Mouse (Mus musculus): ENCODE data around the gene Dnaaf1. TPM values are rescaled to one million over a fixed set of nuclear protein-coding genes. Genes with fewer than 3 reads are reported as not detected.

Gene Dnaaf1
- total and polyA plus RNA-seq, 3 experiments = 0.19 to 0.54 TPM; not detected in 1

DNA sequence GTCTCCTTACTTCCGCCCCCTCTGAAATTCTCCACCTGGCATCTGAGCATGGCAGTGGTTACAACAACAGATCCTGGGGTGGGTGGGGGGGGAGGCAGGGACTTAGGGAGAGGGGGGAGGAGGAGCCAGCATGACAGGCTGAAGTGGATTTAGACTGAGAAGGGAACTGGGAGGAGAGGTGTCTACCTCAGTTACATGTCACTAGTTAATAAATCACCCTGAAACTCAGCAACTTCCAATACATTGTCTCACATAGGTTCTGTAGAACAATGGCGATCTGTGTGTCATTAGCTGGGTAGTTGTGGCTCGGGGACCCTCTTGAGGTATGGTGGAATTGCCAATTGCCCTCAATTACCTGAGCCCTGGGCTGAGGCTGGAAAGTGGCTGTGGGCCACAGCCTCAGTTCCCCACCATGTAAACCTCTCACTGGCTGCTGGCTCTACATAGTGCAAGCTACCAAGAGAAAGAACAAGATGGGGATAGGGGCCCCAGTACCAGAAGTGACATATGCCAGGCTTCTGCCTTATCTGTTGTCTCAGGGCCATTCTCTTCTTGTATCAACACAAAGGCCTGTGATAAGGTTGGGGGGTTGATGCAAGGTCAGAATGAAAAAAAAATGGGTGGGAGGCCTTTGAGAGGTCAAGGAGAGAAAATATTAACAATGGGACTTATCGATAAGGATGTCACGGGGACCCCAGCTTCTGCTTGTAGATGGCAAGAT, 5.6 kb downstream of the Dnaaf1 start:
- peak overlapping the region; percentile 13 for H3K9ac ChIP-seq (ENCODE audit: control insufficient read depth, low read depth, low read length, poor library complexity, severe bottlenecking)
- peak; percentile 45 for DNase-seq (ENCODE audit: low read depth, low spot score)
- H3K36me3 ChIP-seq (ENCODE audit: control insufficient read depth in 1 of 2, insufficient read depth in 2 of 2, low read length in 2 of 2) = peaks cover 0 to 11% of the 10 kb centered on the region in 2 experiments; a peak in 2 of 4 replicates
- H3K79me2 ChIP-seq (ENCODE audit: control insufficient read depth, insufficient read depth, low read length, poor library complexity) = no peaks in the 10 kb centered on the region
- peak overlapping the region in 1 of 2 experiments; percentile 26; a peak in 1 of 4 replicates for H3K4me3 ChIP-seq (ENCODE audit: control insufficient read depth in 1 of 2, insufficient read depth in 1 of 2, low read depth in 2 of 2, low read length in 2 of 2)
- H3K9me3 ChIP-seq (replicated peaks; ENCODE audit: insufficient read depth, low read length) = no peaks in the 10 kb centered on the region
- peaks cover 15 to 17% of the 10 kb centered on the region in 2 experiments for H3K4me1 ChIP-seq (ENCODE audit: control insufficient read depth in 1 of 2, insufficient read depth in 2 of 2, low read length in 2 of 2)
- H3K27ac ChIP-seq (ENCODE audit: control insufficient read depth, low read depth, low read length) = no peak overlapping the region; the same call in 1 of the 2 replicates
- H3K27me3 ChIP-seq (ENCODE audit: control insufficient read depth in 1 of 2, insufficient read depth in 2 of 2, low read length in 2 of 2) = no peaks in the 10 kb centered on the region
- 0 out of 2 replicates have a peak, but pooled peaks have one; percentile 14 for TF ChIP-seq TAL1 (IDR thresholded peaks at IDR 0.05; ENCODE audit: low read length)
- TF ChIP-seq MAZ (IDR thresholded peaks at IDR 0.05; ENCODE audit: low read depth, low read length) = peak; percentile 70; the same call in 1 of the 2 replicates
- no peak for TF ChIP-seq NELFE (IDR thresholded peaks at IDR 0.05; ENCODE audit: low read depth, low read length)
- TF ChIP-seq POLR2AphosphoS5 (IDR thresholded peaks at IDR 0.05; ENCODE audit: borderline replicate concordance, low read depth, low read length) = no peak
- TF ChIP-seq RAD21 (IDR thresholded peaks at IDR 0.05; ENCODE audit: low read depth, low read length) = no peak
- no peak for TF ChIP-seq KAT2A (conservative IDR thresholded peaks at IDR 0.05; ENCODE audit: low read depth, low read length)
- TF ChIP-seq BHLHE40 (IDR thresholded peaks at IDR 0.05; ENCODE audit: borderline replicate concordance, low read depth, low read length) = peak; percentile 33; the same call in 1 of the 2 replicates
- peak; percentile 79 for TF ChIP-seq ETS1 (IDR thresholded peaks at IDR 0.05; ENCODE audit: low read depth, low read length)
- no peak for TF ChIP-seq GABPA (IDR thresholded peaks at IDR 0.05; ENCODE audit: low read depth, low read length)
- peak; percentile 59; the same call in 1 of the 2 replicates for TF ChIP-seq RCOR1 (IDR thresholded peaks at IDR 0.05; ENCODE audit: low read depth, low read length)
- no peak for TF ChIP-seq TBP (IDR thresholded peaks at IDR 0.05; ENCODE audit: low read depth, low read length)
- TF ChIP-seq GATA1 (IDR thresholded peaks at IDR 0.05; ENCODE audit: low read depth, low read length) = peak; percentile 90
- TF ChIP-seq MAFK (IDR thresholded peaks at IDR 0.05; ENCODE audit: borderline replicate concordance, low read depth, low read length) = peak; percentile 64; the same call in 1 of the 2 replicates
- TF ChIP-seq UBTF (IDR thresholded peaks at IDR 0.05; ENCODE audit: borderline replicate concordance, insufficient read depth, low read depth, low read length) = no peak
- TF ChIP-seq POLR2AphosphoS2 (IDR thresholded peaks at IDR 0.05; ENCODE audit: low read length) = no peak
- peak; percentile 88 for TF ChIP-seq ZNF384 (IDR thresholded peaks at IDR 0.05; ENCODE audit: low read depth, low read length)
- no peak for TF ChIP-seq NRF1 (IDR thresholded peaks at IDR 0.05; ENCODE audit: insufficient read depth, low read depth, low read length, poor library complexity, severe bottlenecking)
- TF ChIP-seq CHD1 (IDR thresholded peaks at IDR 0.05; ENCODE audit: low read depth, low read length) = no peak
- no peak for TF ChIP-seq SMC3 (IDR thresholded peaks at IDR 0.05; ENCODE audit: low read depth, low read length)
- peak; percentile 76 for TF ChIP-seq SIN3A (IDR thresholded peaks at IDR 0.05; ENCODE audit: low read length)
- no peak for TF ChIP-seq MYC (IDR thresholded peaks at IDR 0.05; ENCODE audit: low read depth, low read length)
- TF ChIP-seq EP300 (IDR thresholded peaks at IDR 0.05; ENCODE audit: low read depth in 1 of 2, low read length in 2 of 2) = peak; percentile 77 to 87
- no peak for TF ChIP-seq USF2 (IDR thresholded peaks at IDR 0.05; ENCODE audit: borderline replicate concordance in 1 of 2, insufficient read depth in 1 of 2, low read depth in 1 of 2, low read length in 2 of 2)
- TF ChIP-seq USF1 (IDR thresholded peaks at IDR 0.05; ENCODE audit: low read depth, low read length) = no peak
- TF ChIP-seq HCFC1 (IDR thresholded peaks at IDR 0.05; ENCODE audit: low read depth, low read length) = 0 out of 2 replicates have a peak, but pooled peaks have one; percentile 40
- TF ChIP-seq MXI1 (IDR thresholded peaks at IDR 0.05; ENCODE audit: low read depth, low read length) = no peak; the same call in 1 of the 2 replicates
- TF ChIP-seq TCF12 (IDR thresholded peaks at IDR 0.05; ENCODE audit: low read depth, low read length) = peak; percentile 90

Measured in MEL (cell line).